Mouse (Mus musculus) neural tube, embryonic 12.5 days (tissue): ENCODE data around the gene B3gnt8. TPM values are rescaled to one million over a fixed set of nuclear protein-coding genes. Genes with fewer than 3 reads are reported as not detected.

ENCODE experiments used
- ATAC-seq: fragments of 200-750 bp; cut with Nextera tagmentation; 2 replicates; pipeline ENCODE4 v1.8.0; 2017; ENCODE audit warnings: low read depth, mild to moderate bottlenecking, moderate TSS enrichment, moderate library complexity; ENCODE audit not compliant: low FRiP score
- H3K27ac ChIP-seq: fragments of 300-500 bp; sonication (generic); 2 replicates; pipeline ENCODE4 v1.5.1; 2016
- H3K27me3 ChIP-seq: fragments of 300-500 bp; sonication (generic); replicated peaks from 2 replicates; pipeline ENCODE4 v1.6.1; 2016; ENCODE audit warnings: mild to moderate bottlenecking
- H3K36me3 ChIP-seq: fragments of 300-500 bp; sonication (generic); 2 replicates; pipeline ENCODE4 v1.6.1; 2016; ENCODE audit warnings: mild to moderate bottlenecking
- H3K4me1 ChIP-seq: fragments of 300-500 bp; sonication (generic); 2 replicates; pipeline ENCODE4 v1.6.1; 2016
- H3K4me2 ChIP-seq: fragments of 300-500 bp; sonication (generic); replicated peaks from 2 replicates; pipeline ENCODE4 v1.6.1; 2016; ENCODE audit warnings: mild to moderate bottlenecking
- H3K4me3 ChIP-seq: fragments of 300-500 bp; sonication (generic); 2 replicates; pipeline ENCODE4 v1.5.1; 2016
- H3K9ac ChIP-seq: fragments of 300-500 bp; sonication (generic); 2 replicates; pipeline ENCODE4 v1.6.1; 2016; ENCODE audit warnings: mild to moderate bottlenecking
- H3K9me3 ChIP-seq: fragments of 300-500 bp; sonication (generic); 2 replicates; pipeline ENCODE4 v1.6.1; 2016; ENCODE audit warnings: mild to moderate bottlenecking
- WGBS: fragments of 180-500 bp; shearing (Covaris S2); methylation state at CpG from one replicate; pipeline ENCODE4 v1.1.7; 2016; 5-methylcytosine and 5-hydroxymethylcytosine counted together
- polyA plus RNA-seq: library from polyadenylated mRNA; unstranded; fragments of >200 nt; fragmentation: Nextera tagmentation; extraction: Ambion mirVana; gene quantifications from 2 replicates; pipeline ENCODE4 v1.2.1, GENCODE M21; 2016

B3gnt8 gene
- polyA plus RNA-seq, 1 experiment from 2014 or later: 2.7 TPM

DNA sequence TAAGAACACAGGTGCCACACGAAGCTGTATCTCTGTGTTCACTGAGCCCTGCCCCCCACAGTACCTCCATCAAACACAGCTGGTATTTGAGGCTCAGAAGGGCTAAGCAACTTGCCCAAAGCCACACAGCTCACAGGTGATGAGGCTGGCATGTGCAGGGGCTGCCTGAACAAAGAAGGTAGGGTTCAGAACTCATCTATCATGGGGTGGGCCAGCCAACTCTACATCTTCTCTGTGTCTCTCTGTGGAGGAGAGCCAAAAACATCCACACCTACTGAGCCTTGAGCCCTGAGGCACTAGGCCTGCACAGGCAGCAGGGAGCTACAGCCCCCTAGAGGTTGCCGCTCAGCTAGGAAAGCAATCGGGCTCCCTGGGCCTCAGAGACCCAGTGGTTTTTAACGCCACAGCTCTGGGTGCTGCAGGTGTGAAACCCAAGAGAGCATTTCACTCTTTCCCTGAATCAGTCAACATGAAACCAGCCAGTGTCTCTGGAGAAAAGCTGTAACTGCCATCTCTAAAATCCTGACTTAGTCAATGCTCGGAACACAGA lies 21.2 kb downstream of the B3gnt8 start:
- 59% methylated on average over 5 of the region's 5 CpGs for WGBS
- Histone ChIP-seq H3K9ac (no peak overlapping the region), H3K4me1 (no peaks in the 10 kb centered on the region)

GRCm38 (mm10) chr7:25649839-25650238 lies 23.4 kb downstream of the B3gnt8 start:
- WGBS: 86% methylated on average over 5 of the region's 5 CpGs
- no peak overlapping the region for H3K9ac ChIP-seq
- no peak for ATAC-seq
- no peak overlapping the region for H3K4me3 ChIP-seq
- no peak overlapping the region for H3K4me2 ChIP-seq
- H3K27me3 ChIP-seq: no peaks in the 10 kb centered on the region
- no peaks in the 10 kb centered on the region for H3K9me3 ChIP-seq
- no peaks in the 10 kb centered on the region; the same call in 1 of the 2 replicates for H3K36me3 ChIP-seq
- H3K27ac ChIP-seq: no peak overlapping the region
- no peaks in the 10 kb centered on the region for H3K4me1 ChIP-seq

More for the DNA sequence above, 21.2 kb downstream of the B3gnt8 start:
- Histone ChIP-seq H3K36me3 (no peaks in the 10 kb centered on the region; the same call in 1 of the 2 replicates), H3K9me3 (no peaks in the 10 kb centered on the region), H3K27ac (no peak overlapping the region), H3K4me2 (no peak overlapping the region), H3K4me3 (no peak overlapping the region), H3K27me3 (no peaks in the 10 kb centered on the region)
- no peak for ATAC-seq

DNA sequence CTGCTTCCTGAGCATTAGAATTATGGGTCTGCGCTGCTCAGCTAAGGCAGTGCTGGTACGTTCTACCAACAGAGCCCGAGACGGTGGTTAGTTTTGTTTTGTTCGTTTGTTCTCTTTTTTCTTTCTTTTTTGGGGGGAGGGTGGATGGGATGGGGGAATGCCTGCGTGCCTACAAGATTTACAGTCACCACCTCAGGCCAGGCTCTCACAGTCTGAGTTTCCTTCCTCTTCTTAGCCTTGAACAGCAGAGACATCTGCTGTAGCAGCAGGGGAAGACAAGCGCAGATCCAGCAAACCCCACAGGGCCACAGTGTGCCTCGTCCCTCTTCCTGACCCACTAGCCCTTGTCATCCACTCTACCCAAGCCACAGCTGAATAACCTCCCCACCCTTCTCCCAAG lies 24.8 kb downstream of the B3gnt8 start:
- Histone ChIP-seq H3K36me3 (no peaks in the 10 kb centered on the region; the same call in 1 of the 2 replicates), H3K4me2 (no peak overlapping the region), H3K4me1 (no peaks in the 10 kb centered on the region), H3K27ac (no peak overlapping the region), H3K27me3 (no peaks in the 10 kb centered on the region), H3K9ac (no peak overlapping the region), H3K4me3 (no peak overlapping the region), H3K9me3 (no peaks in the 10 kb centered on the region)
- ATAC-seq: no peak
- 88% methylated on average over 8 of the region's 8 CpGs for WGBS

GRCm38 (mm10) chr7:25652244-25652759 lies 25.8 kb downstream of the B3gnt8 start:
- H3K4me1 ChIP-seq: peaks cover under 1% of the 10 kb centered on the region; the same call in 1 of the 2 replicates
- H3K9me3 ChIP-seq: no peaks in the 10 kb centered on the region
- H3K4me2 ChIP-seq: no peak overlapping the region
- H3K4me3 ChIP-seq: no peak overlapping the region
- H3K36me3 ChIP-seq: no peaks in the 10 kb centered on the region; the same call in 1 of the 2 replicates
- no peak overlapping the region for H3K27ac ChIP-seq
- no peaks in the 10 kb centered on the region for H3K27me3 ChIP-seq
- no peak overlapping the region for H3K9ac ChIP-seq
- WGBS: 92% methylated on average over 12 of the region's 12 CpGs
- no peak for ATAC-seq

DNA sequence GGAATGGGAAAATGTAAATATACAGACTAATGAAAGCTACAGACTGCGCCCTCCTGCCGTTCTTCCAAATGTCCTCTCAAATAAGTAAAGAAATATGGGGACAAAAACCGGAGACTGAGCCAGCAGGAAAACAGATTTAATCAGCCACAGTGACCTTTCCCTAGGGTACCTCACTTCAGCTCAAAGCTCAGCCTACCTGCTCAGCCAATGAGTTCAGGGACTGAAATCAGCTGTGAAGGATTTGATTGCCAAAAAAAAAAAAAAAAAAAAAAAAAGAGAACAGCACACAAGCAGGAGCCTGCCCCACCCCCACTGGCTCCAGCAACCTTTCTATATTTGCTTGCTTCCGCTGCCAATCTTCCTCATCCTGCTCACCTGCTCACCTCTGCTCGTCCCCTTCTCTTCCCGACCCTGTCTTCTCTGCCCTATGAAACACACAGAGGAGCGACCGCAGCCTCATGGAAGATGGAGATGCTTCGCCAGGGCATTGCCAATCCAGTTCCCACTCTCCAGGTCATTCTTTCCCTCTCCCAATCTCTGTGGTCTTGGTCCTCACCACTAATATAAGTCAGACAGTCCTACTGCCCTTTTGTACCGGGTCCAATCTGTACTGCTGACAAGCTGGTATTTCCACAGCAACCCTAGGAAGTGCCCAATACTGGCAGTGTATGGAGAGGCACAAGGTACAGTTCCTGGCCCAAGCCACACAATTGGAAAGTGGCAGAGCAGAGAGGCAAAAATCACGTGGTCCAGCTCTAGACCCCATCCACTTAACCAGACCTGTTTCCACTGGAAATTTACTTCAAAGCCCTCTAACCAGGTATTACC lies 29.4 kb downstream of the B3gnt8 start:
- Histone ChIP-seq H3K36me3 (no peaks in the 10 kb centered on the region), H3K9ac (no peak overlapping the region), H3K9me3 (no peaks in the 10 kb centered on the region), H3K4me2 (no peak overlapping the region), H3K4me1 (peaks cover 9% of the 10 kb centered on the region; the same call in 1 of the 2 replicates), H3K27ac (no peak overlapping the region), H3K27me3 (no peaks in the 10 kb centered on the region), H3K4me3 (no peak overlapping the region)
- 78% methylated on average over 11 of the region's 11 CpGs for WGBS
- ATAC-seq: no peak

GRCm38 (mm10) chr7:25657785-25658184 lies 31.3 kb downstream of the B3gnt8 start:
- Histone ChIP-seq H3K4me3 (peak overlapping the region; percentile 65), H3K9me3 (no peaks in the 10 kb centered on the region), H3K27ac (no peak overlapping the region), H3K36me3 (peaks cover 6% of the 10 kb centered on the region; the same call in 1 of the 2 replicates), H3K27me3 (no peaks in the 10 kb centered on the region), H3K9ac (peak overlapping the region; percentile 58), H3K4me2 (peak overlapping the region; percentile 82), H3K4me1 (peaks cover 9% of the 10 kb centered on the region; the same call in 1 of the 2 replicates)
- no peak for ATAC-seq
- 43% methylated on average over 10 of the region's 10 CpGs for WGBS

DNA sequence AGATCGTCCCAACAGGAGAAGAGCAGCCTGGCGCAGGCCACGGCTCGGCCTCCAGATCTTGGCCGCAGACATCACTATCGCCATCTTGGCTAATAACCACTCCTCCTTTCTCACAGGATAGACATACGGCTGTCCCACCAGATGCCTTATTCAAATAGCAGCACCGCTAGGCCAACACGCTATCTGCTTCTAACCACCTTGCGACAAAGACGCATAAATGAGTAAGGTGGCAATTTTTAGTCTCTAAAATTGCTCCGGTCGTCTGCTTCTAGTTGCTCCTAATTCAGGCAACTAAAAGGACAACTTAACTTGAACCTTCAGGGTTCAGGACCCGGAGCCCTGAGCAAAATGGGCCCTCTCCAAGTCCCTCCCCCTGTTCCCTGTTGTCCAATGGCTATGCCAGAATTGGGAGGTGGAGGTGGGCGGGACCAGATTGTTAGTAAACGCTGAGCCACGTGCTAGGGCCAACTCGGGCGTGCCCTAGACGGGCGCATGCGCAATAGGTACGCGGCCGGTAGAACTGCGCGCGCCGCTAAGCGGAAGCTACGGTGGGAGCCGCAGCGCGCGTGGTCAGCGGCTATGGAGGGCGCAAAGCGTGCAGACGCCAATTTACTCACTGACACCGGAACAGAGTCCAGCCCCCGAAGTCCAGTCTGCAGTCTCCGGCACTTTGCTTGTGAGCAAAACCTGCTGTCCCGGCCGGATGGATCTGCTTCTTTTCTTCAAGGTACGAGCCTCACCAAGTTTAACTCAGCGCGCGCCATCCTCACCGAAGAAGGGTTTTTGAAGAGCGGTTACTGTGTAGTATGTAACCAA lies 32.4 kb downstream of the B3gnt8 start, which contains the start of the genes Bckdha and Exosc5:
TSS of gene Bckdha (minus strand) at position 325 of the 816 bp plus-strand sequence.
TSS of gene Exosc5 (plus strand) at position 508 of the 816 bp plus-strand sequence.
- peaks cover 13% of the 10 kb centered on the region for H3K36me3 ChIP-seq
- peak; percentile 98 for ATAC-seq
- H3K27ac ChIP-seq: no peak within 1 kb of the TSS
- peaks cover 9% of the 10 kb centered on the region; the same call in 1 of the 2 replicates for H3K4me1 ChIP-seq
- peak within 1 kb of the TSS; percentile 58 for H3K9ac ChIP-seq
- WGBS: under 1% methylated on average over 50 of the region's 50 CpGs
- H3K4me3 ChIP-seq: peak within 1 kb of the TSS; percentile 65
- H3K9me3 ChIP-seq: no peaks in the 10 kb centered on the region
- peak within 1 kb of the TSS; percentile 82 for H3K4me2 ChIP-seq
- H3K27me3 ChIP-seq: no peaks in the 10 kb centered on the region

- Histone ChIP-seq H3K4me2 (no peak overlapping the region), H3K27ac (no peak overlapping the region), H3K9ac (no peak overlapping the region), H3K4me3 (no peak overlapping the region), H3K9me3 (no peaks in the 10 kb centered on the region), H3K4me1 (no peaks in the 10 kb centered on the region), H3K27me3 (no peaks in the 10 kb centered on the region), H3K36me3 (peaks cover 54% of the 10 kb centered on the region)
- no peak for ATAC-seq
- WGBS: 96% methylated on average over 8 of the region's 8 CpGs
These were observed 39.9 kb downstream of the B3gnt8 start for GRCm38 (mm10) chr7:25666381-25666780.

- no peak for ATAC-seq
- no peak overlapping the region for H3K4me2 ChIP-seq
- WGBS: 87% methylated on average over 10 of the region's 10 CpGs
These were observed 42.7 kb downstream of the B3gnt8 start for GRCm38 (mm10) chr7:25669158-25669557.

GRCm38 (mm10) chr7:25669631-25670030 lies 43.2 kb downstream of the B3gnt8 start:
- no peaks in the 10 kb centered on the region for H3K9me3 ChIP-seq
- no peak overlapping the region for H3K27ac ChIP-seq
- no peak overlapping the region for H3K9ac ChIP-seq
- H3K4me2 ChIP-seq: no peak overlapping the region
- WGBS: 81% methylated on average over 9 of the region's 9 CpGs
- H3K36me3 ChIP-seq: peaks cover 35% of the 10 kb centered on the region
- H3K27me3 ChIP-seq: peaks cover 21% of the 10 kb centered on the region
- H3K4me3 ChIP-seq: no peak overlapping the region
- no peaks in the 10 kb centered on the region for H3K4me1 ChIP-seq
- ATAC-seq: no peak

More at GRCm38 (mm10) chr7:25669158-25669557, 42.7 kb downstream of the B3gnt8 start:
- Histone ChIP-seq H3K27ac (no peak overlapping the region), H3K9me3 (no peaks in the 10 kb centered on the region), H3K4me1 (no peaks in the 10 kb centered on the region), H3K36me3 (peaks cover 38% of the 10 kb centered on the region), H3K27me3 (peaks cover 16% of the 10 kb centered on the region), H3K4me3 (no peak overlapping the region), H3K9ac (no peak overlapping the region)

DNA sequence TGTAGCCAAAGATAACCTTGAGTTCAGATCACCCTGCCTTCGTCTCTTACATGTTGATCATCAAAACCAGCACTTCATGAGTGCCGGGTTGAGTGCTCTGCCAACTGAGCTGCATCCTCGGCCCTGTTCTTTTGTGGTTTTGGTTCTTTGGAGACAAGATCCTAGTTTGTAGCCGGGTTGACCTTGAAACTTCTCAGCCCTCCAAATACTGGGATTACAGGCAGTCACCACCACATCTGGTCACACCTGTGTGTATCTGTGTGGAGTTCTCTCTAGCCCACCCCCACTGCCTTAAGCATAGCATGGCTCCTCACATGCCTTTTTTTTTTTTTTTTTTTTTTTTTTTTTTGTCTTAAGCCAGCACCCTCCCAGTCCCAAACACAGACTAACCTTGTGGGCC lies 43.6 kb downstream of the B3gnt8 start:
- no peak overlapping the region for H3K4me2 ChIP-seq
- no peak overlapping the region for H3K27ac ChIP-seq
- no peaks in the 10 kb centered on the region for H3K4me1 ChIP-seq
- no peak for ATAC-seq
- H3K4me3 ChIP-seq: no peak overlapping the region
- H3K9me3 ChIP-seq: no peaks in the 10 kb centered on the region
- peaks cover 25% of the 10 kb centered on the region for H3K27me3 ChIP-seq
- H3K36me3 ChIP-seq: peaks cover 32% of the 10 kb centered on the region
- no peak overlapping the region for H3K9ac ChIP-seq
- 90% methylated on average over 4 of the region's 4 CpGs for WGBS
